Mouse (Mus musculus): ENCODE results near the gene Ms4a15. TPM values are rescaled to one million over a fixed set of nuclear protein-coding genes. Genes with fewer than 3 reads are reported as not detected.

The Ms4a15 gene
- total and polyA plus RNA-seq, 3 experiments, result 0.37 TPM; not detected in 2

DNA sequence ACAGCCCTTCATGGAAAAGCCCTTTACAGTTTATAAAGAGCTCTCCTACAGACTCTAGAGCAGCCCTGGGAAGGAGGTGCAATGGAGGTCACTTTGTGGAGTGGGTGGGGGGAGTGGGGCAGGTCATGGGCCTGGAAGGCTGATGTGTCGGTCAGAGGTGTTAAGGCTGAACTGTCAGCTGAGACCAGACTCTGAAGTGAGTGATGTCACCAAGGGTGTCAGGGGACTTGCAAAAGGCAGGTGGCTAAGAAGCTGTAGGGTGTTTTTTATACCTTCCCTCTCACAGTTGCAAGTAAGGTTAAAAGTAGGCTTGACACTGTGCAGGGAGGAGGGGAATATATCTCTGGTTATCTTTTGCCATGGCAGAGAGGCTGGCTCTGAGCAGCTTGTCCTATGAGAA, 2.3 kb downstream of the Ms4a15 start:
- no peaks in the 10 kb centered on the region for H3K9me3 ChIP-seq (replicated peaks; ENCODE audit: low read length)
- no peak for DNase-seq (ENCODE audit: extremely low read depth)
- dilution Hi-C loops (cut with MboI; ENCODE audit: extremely low pct_ligation_motif_present, extremely low pct_unique_long_range_greater_than_20kb, low sequenced_read_pairs) (no loop called here), in situ Hi-C loops (cut with MboI; ENCODE audit: low pct_ligation_motif_present, low pct_unique_long_range_greater_than_20kb, low sequenced_read_pairs) (no loop called here)
- H3K4me1 ChIP-seq (ENCODE audit: control insufficient read depth in 1 of 2, insufficient read depth in 2 of 2), result peaks cover 0 to 28% of the 10 kb centered on the region in 2 experiments; a peak in 2 of 4 replicates
- TF ChIP-seq USF2 (conservative IDR thresholded peaks at IDR 0.05; ENCODE audit: low read depth, low read length) (no peak), NELFE (IDR thresholded peaks at IDR 0.05; ENCODE audit: low read depth, low read length) (no peak), ELF1 (IDR thresholded peaks at IDR 0.05; ENCODE audit: low read depth, low read length) (no peak), TCF12 (IDR thresholded peaks at IDR 0.05; ENCODE audit: low read depth, low read length) (no peak), CTCF (conservative IDR thresholded peaks at IDR 0.05 in 1 of 2, IDR thresholded peaks at IDR 0.05 in 1 of 2; ENCODE audit: low read depth in 2 of 2, low read length in 2 of 2) (no peak), POLR2AphosphoS2 (IDR thresholded peaks at IDR 0.05; ENCODE audit: low read depth, low read length) (no peak), MYC (IDR thresholded peaks at IDR 0.05; ENCODE audit: low read depth, low read length) (no peak), MAFK (IDR thresholded peaks at IDR 0.05; ENCODE audit: insufficient replicate concordance, low read length) (no peak), USF1 (IDR thresholded peaks at IDR 0.05; ENCODE audit: low read depth, low read length) (no peak), CHD2 (IDR thresholded peaks at IDR 0.05; ENCODE audit: low read length) (no peak), JUND (conservative IDR thresholded peaks at IDR 0.05; ENCODE audit: low read depth, low read length) (no peak), ZC3H11A (IDR thresholded peaks at IDR 0.05; ENCODE audit: low read depth, low read length) (no peak), RCOR1 (conservative IDR thresholded peaks at IDR 0.05; ENCODE audit: low read depth, low read length) (no peak), UBTF (IDR thresholded peaks at IDR 0.05; ENCODE audit: low read depth, low read length) (no peak)
- no peak overlapping the region for H3K4me3 ChIP-seq (replicated peaks in 1 of 3; ENCODE audit: low read depth in 2 of 3, low read length in 2 of 3, poor library complexity in 1 of 3)
- H3K4me2 ChIP-seq (ENCODE audit: insufficient read depth, low read depth, poor library complexity, severe bottlenecking), result no peak overlapping the region
- H3K9ac ChIP-seq (ENCODE audit: insufficient read depth, low read depth), result no peak overlapping the region
- no peaks in the 10 kb centered on the region for H3K79me2 ChIP-seq (replicated peaks; ENCODE audit: control insufficient read depth, extremely low read depth, insufficient read depth, poor library complexity, severe bottlenecking)
- no peak overlapping the region for H3K27ac ChIP-seq (ENCODE audit: insufficient read depth, low read depth)
- H3K27me3 ChIP-seq (replicated peaks), result peaks cover 2% of the 10 kb centered on the region
- no peaks in the 10 kb centered on the region for H3K36me3 ChIP-seq (replicated peaks in 1 of 2; ENCODE audit: control insufficient read depth in 1 of 2, insufficient read depth in 1 of 2, low read length in 1 of 2)

DNA sequence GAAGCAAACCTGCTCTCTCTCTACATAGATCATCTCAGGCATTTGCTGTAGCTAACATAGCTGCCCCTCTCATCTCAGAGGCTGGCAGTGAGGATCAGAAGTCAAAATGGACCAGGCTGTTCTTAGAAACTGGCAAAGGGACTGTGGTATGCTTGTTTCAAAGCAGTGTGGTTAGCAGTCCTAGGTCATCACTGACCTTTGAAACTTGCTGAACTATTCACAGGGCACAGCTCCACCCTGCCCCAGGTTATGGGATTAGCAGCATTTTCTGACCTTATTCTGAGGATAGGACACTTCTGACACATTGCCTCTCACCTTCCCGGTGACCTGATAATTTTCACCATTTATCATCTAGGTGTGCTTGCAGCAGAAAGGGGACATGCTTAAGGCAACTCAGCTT, 4.5 kb downstream of the Ms4a15 start:
- in situ Hi-C loops (cut with MboI; ENCODE audit: low pct_ligation_motif_present, low pct_unique_long_range_greater_than_20kb, low sequenced_read_pairs), result no loop called here
- no peaks in the 10 kb centered on the region for H3K9me3 ChIP-seq (replicated peaks; ENCODE audit: low read length)

DNA sequence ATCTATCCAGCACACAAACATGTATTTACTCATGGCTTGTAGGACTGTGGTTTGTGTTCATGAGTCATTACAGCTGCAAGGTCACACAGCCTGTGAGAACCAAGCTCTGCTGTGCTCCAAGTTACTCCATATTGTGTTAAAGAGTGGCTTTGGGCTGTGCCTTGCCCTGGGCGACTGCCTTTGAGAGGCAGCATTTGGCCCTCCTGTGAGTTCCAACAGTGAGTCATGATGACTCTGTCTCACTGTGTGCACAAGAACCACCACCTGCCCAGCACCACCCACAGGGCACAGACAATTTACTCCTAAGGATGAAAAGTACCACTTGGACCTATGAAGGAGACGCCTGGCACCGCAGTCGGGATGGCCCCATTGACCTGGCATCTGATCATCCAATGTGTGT, 7.2 kb downstream of the Ms4a15 start:
- H3K9me3 ChIP-seq (replicated peaks; ENCODE audit: low read length), result no peaks in the 10 kb centered on the region
- TF ChIP-seq RCOR1 (conservative IDR thresholded peaks at IDR 0.05; ENCODE audit: low read depth, low read length), result no peak
- TF ChIP-seq TCF12 (IDR thresholded peaks at IDR 0.05; ENCODE audit: low read depth, low read length), result no peak
- TF ChIP-seq CHD1 (IDR thresholded peaks at IDR 0.05; ENCODE audit: low read depth, low read length), result no peak
- no peak for TF ChIP-seq CHD2 (IDR thresholded peaks at IDR 0.05; ENCODE audit: low read length)
- in situ Hi-C loops (cut with MboI; ENCODE audit: low pct_ligation_motif_present, low pct_unique_long_range_greater_than_20kb, low sequenced_read_pairs) (no loop called here), dilution Hi-C loops (cut with MboI; ENCODE audit: extremely low pct_ligation_motif_present, extremely low pct_unique_long_range_greater_than_20kb, low sequenced_read_pairs) (no loop called here)
- no peak for DNase-seq (ENCODE audit: extremely low read depth)
- no peak overlapping the region for H3K4me2 ChIP-seq (ENCODE audit: insufficient read depth, low read depth, poor library complexity, severe bottlenecking)
- H3K4me1 ChIP-seq (ENCODE audit: control insufficient read depth in 1 of 2, insufficient read depth in 2 of 2), result peaks cover 4 to 9% of the 10 kb centered on the region in 2 experiments; a peak in 3 of 4 replicates
- no peaks in the 10 kb centered on the region for H3K36me3 ChIP-seq (replicated peaks in 1 of 2; ENCODE audit: control insufficient read depth in 1 of 2, insufficient read depth in 1 of 2, low read length in 1 of 2)
- no peak overlapping the region for H3K9ac ChIP-seq (ENCODE audit: insufficient read depth, low read depth)
- no peaks in the 10 kb centered on the region for H3K27me3 ChIP-seq (replicated peaks)
- H3K27ac ChIP-seq (ENCODE audit: insufficient read depth, low read depth), result no peak overlapping the region
- H3K79me2 ChIP-seq (replicated peaks; ENCODE audit: control insufficient read depth, extremely low read depth, insufficient read depth, poor library complexity, severe bottlenecking), result no peaks in the 10 kb centered on the region
- no peak overlapping the region for H3K4me3 ChIP-seq (replicated peaks in 1 of 3; ENCODE audit: low read depth in 2 of 3, low read length in 2 of 3, poor library complexity in 1 of 3)

More for the DNA sequence above, 4.5 kb downstream of the Ms4a15 start:
- Histone ChIP-seq H3K4me3 (replicated peaks in 1 of 3; ENCODE audit: low read depth in 2 of 3, low read length in 2 of 3, poor library complexity in 1 of 3) (no peak overlapping the region), H3K79me2 (replicated peaks; ENCODE audit: control insufficient read depth, extremely low read depth, insufficient read depth, poor library complexity, severe bottlenecking) (no peaks in the 10 kb centered on the region), H3K27me3 (replicated peaks) (peaks cover 2% of the 10 kb centered on the region), H3K9ac (ENCODE audit: insufficient read depth, low read depth) (no peak overlapping the region), H3K27ac (ENCODE audit: insufficient read depth, low read depth) (no peak overlapping the region), H3K4me2 (ENCODE audit: insufficient read depth, low read depth, poor library complexity, severe bottlenecking) (no peak overlapping the region), H3K36me3 (replicated peaks in 1 of 2; ENCODE audit: control insufficient read depth in 1 of 2, insufficient read depth in 1 of 2, low read length in 1 of 2) (no peaks in the 10 kb centered on the region), H3K4me1 (ENCODE audit: control insufficient read depth in 1 of 2, insufficient read depth in 2 of 2) (peaks cover 0 to 15% of the 10 kb centered on the region in 2 experiments; a peak in 2 of 4 replicates)
- no peak for TF ChIP-seq GABPA (IDR thresholded peaks at IDR 0.05; ENCODE audit: insufficient replicate concordance, low read depth, low read length)
- dilution Hi-C loops (cut with MboI; ENCODE audit: extremely low pct_ligation_motif_present, extremely low pct_unique_long_range_greater_than_20kb, low sequenced_read_pairs), result no loop called here
- DNase-seq (ENCODE audit: extremely low read depth), result no peak

Data from CH12.LX (cell line).